Mouse (Mus musculus) neural tube, embryonic 15.5 days (tissue): ENCODE measurements at regions not wholly inside any gene's neighbourhood (a gene's known extent, or its start where the extent isn't known, plus 50 kb on each side); places are given as distances from the start of the nearest gene placed in this dataset.

Experiments used
- ATAC-seq: fragments of 200-750 bp; cut with Nextera tagmentation; 2 replicates; pipeline ENCODE4 v1.8.0; 2017; ENCODE audit warnings: mild to moderate bottlenecking, moderate TSS enrichment, moderate library complexity; ENCODE audit not compliant: low FRiP score
- H3K27ac ChIP-seq: fragments of 300-500 bp; sonication (generic); replicated peaks from 2 replicates; pipeline ENCODE4 v1.5.1; 2015; ENCODE audit warnings: mild to moderate bottlenecking, inconsistent platforms
- H3K27me3 ChIP-seq: fragments of 300-500 bp; sonication (generic); replicated peaks from 2 replicates; pipeline ENCODE4 v1.6.1; 2015; ENCODE audit warnings: inconsistent platforms
- H3K36me3 ChIP-seq: fragments of 300-500 bp; sonication (generic); 2 replicates; pipeline ENCODE4 v1.6.1; 2015; ENCODE audit warnings: inconsistent platforms
- H3K4me1 ChIP-seq: fragments of 300-500 bp; sonication (generic); 2 replicates; pipeline ENCODE4 v1.6.1; 2015; ENCODE audit warnings: inconsistent platforms
- H3K4me2 ChIP-seq: fragments of 300-500 bp; sonication (generic); 2 replicates; pipeline ENCODE4 v1.6.1; 2015; ENCODE audit warnings: inconsistent platforms, mild to moderate bottlenecking, moderate library complexity
- H3K4me3 ChIP-seq: fragments of 300-500 bp; sonication (generic); replicated peaks from 2 replicates; pipeline ENCODE4 v1.5.1; 2015; ENCODE audit warnings: mild to moderate bottlenecking, inconsistent platforms
- H3K9ac ChIP-seq: fragments of 300-500 bp; sonication (generic); replicated peaks from 2 replicates; pipeline ENCODE4 v1.6.1; 2015; ENCODE audit warnings: mild to moderate bottlenecking, inconsistent platforms
- H3K9me3 ChIP-seq: fragments of 300-500 bp; sonication (generic); replicated peaks from 2 replicates; pipeline ENCODE4 v1.6.1; 2016; ENCODE audit warnings: inconsistent platforms
- WGBS: fragments of 180-500 bp; shearing (Covaris S2); methylation state at CpG from one replicate; pipeline ENCODE4 v1.1.7; 2015; ENCODE audit warnings: mixed read lengths; 5-methylcytosine and 5-hydroxymethylcytosine counted together

DNA sequence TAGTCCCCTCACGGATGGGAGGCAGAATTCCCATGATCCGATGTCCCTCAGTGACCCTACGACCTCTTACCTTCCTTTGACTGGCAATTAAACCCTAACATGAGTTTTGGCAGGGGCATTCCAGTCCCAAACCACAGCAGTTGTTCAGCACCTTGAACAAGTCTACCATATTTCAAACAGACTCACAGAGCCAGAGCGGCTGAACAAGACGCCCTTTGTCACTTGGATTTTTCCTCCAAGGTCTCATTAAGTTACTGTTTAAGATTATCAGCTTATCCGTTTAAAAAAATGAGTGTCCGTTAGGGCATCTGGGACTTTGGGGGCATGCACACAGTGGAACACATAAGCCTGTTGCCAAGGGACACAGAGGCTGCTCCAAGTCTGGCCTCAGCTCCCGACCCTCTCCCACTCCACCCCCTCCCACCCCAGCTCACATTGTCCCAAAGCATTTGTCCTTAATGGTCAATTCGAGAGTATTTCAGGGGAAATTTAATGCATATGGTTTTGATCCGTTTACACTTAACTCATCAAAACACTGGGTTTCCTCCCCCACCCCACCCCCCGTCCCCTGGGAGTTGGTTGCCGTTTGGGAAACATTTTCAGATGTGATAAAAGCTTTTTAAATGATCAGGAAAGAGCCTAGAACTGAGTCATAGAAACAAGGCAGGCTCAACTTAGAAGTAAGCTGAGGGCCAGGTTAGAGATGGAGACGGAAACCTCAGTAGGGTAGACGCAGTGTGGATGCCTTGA lies 87.4 kb upstream of the Habp2 start:
- H3K27ac ChIP-seq: no peak overlapping the region
- no peak overlapping the region for H3K4me3 ChIP-seq

DNA sequence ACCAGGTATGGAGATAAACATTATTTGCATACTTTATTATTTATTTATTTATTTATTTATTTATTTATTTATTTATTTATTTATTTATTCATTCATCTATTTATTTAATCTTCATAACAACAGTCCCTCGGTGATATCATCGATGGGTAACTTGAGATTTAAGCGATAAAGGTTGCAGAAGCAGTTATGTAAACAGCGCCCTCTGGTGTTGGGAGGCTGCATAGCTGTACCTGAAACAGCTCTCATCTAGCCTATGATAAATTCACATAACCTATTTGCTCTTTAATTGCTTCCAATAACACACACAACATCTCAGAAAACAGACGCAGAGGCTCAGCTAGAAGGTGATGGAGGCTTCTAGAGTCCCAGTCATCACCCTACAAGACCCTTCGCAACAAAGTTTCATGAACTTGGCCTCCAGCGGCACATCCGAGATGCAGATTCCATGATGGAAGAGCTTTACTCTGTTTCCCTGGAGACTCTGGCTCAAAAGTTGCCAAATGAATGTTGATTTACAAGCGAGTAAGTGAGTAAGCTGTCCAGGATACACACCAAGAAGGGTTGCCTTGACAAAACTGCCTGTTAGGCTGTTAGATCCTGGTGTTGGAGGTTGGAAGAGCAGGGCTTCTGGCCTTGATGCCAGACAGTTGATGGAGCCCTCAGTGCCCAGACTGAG lies 85.8 kb upstream of the Habp2 start:
- H3K4me3 ChIP-seq: no peak overlapping the region
- H3K27ac ChIP-seq: no peak overlapping the region
- H3K4me1 ChIP-seq: no peaks in the 10 kb centered on the region
- ATAC-seq: no peak
- no peaks in the 10 kb centered on the region for H3K9me3 ChIP-seq
- no peak overlapping the region for H3K4me2 ChIP-seq
- 87% methylated on average over 9 of the region's 9 CpGs for WGBS
- H3K36me3 ChIP-seq: no peaks in the 10 kb centered on the region
- H3K27me3 ChIP-seq: no peaks in the 10 kb centered on the region
- H3K9ac ChIP-seq: no peak overlapping the region

More for the DNA sequence above, 87.4 kb upstream of the Habp2 start:
- no peaks in the 10 kb centered on the region for H3K4me1 ChIP-seq
- no peak overlapping the region for H3K4me2 ChIP-seq
- no peak overlapping the region for H3K9ac ChIP-seq
- 61% methylated on average over 14 of the region's 14 CpGs for WGBS
- H3K36me3 ChIP-seq: no peaks in the 10 kb centered on the region
- no peaks in the 10 kb centered on the region for H3K9me3 ChIP-seq
- no peaks in the 10 kb centered on the region for H3K27me3 ChIP-seq
- no peak for ATAC-seq

DNA sequence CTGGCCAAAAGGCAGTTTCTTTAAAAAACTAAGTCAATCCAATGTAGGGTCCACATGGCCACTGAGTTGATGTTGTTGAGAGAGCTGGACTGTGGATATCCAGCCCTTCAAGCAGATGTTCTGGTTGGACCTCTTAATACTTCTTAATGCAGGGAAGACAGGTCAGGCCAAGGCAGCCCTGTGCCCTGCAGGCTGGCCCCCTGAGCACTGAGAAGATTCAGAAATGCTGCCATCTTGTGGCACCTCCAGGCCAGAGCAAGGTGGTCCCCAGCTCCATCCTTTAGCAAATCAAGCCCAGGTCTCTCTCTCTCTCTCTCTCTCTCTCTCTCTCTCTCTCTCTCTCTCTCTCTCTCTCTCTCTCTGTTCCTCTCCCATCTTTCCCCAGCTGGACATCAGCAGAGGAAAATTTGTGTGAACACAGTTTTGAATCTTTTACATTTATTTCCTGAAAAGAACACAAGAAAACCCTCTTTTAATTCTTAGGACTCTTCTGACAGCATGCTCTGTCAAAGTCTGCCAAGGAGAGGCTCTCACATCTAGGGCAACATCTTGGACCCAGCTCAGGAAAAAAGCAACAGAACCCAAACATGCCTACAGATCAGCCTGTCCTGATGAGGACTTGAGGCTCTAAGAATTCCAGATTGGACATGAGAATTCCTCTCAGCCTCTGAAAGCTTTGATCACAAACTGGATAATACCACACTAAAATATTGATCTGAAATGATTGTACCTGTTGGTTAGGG lies 85.0 kb upstream of the Habp2 start:
- no peaks in the 10 kb centered on the region for H3K9me3 ChIP-seq
- no peaks in the 10 kb centered on the region for H3K27me3 ChIP-seq
- no peak overlapping the region for H3K9ac ChIP-seq
- no peak for ATAC-seq
- H3K4me3 ChIP-seq: no peak overlapping the region
- H3K36me3 ChIP-seq: no peaks in the 10 kb centered on the region
- no peaks in the 10 kb centered on the region for H3K4me1 ChIP-seq
- no peak overlapping the region for H3K4me2 ChIP-seq
- no peak overlapping the region for H3K27ac ChIP-seq

DNA sequence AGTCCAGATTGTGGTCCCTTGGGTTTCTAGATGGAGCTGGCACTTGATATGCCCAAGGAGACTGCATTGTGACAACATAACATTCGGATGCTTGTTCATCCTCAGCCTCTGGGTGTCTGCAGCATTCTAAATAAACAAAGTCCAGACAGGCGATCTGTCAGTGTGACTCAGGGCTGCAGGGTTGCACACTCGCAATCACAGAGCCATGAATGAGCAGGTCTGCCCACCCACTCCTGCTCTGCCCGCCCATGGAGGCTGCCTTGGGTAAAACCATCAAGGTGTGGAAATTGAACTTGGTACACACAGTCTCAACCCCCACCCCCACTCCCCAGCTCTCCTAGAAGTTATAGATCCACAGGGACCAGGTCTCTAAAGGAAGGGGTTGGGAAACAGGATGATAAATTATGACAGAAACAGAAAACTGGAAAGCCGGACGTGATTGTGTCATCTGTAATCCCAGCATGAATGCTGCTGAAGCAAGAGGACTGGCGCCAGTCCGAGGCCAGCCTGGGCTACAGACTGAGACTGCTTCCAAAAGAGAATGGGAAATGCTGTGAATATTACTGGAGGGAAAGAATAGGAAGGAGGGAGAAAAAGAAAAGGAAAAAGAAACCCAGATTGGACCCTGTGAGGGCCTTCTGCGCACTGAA lies 84.3 kb upstream of the Habp2 start:
- H3K9me3 ChIP-seq: no peaks in the 10 kb centered on the region
- no peaks in the 10 kb centered on the region for H3K36me3 ChIP-seq
- no peaks in the 10 kb centered on the region for H3K27me3 ChIP-seq
- H3K4me1 ChIP-seq: no peaks in the 10 kb centered on the region
- H3K4me2 ChIP-seq: no peak overlapping the region
- H3K4me3 ChIP-seq: no peak overlapping the region
- no peak overlapping the region for H3K27ac ChIP-seq
- no peak overlapping the region for H3K9ac ChIP-seq
- ATAC-seq: no peak
- WGBS: 69% methylated on average over 9 of the region's 9 CpGs

DNA sequence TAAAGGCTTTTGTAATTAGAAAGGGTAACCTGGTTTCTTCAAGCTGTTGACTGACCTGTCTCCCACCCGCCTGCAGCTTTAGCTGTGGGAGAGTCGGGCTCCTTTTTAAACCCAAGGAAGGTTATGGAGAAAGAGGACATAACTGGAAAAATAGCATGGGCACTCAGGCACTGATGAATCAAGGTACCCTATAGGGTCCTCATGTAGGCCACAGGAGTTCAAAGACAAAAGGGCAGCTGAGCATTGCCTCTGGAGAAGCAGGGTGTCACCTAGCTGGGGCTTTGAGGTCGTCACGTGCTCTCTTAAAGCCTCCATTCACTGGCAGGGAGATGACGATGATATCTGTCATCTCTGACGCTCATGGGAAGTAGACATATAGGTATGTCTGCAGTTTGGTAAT lies 68.4 kb upstream of the Habp2 start:
- WGBS: 83% methylated on average over 6 of the region's 6 CpGs
- no peak overlapping the region for H3K27ac ChIP-seq

DNA sequence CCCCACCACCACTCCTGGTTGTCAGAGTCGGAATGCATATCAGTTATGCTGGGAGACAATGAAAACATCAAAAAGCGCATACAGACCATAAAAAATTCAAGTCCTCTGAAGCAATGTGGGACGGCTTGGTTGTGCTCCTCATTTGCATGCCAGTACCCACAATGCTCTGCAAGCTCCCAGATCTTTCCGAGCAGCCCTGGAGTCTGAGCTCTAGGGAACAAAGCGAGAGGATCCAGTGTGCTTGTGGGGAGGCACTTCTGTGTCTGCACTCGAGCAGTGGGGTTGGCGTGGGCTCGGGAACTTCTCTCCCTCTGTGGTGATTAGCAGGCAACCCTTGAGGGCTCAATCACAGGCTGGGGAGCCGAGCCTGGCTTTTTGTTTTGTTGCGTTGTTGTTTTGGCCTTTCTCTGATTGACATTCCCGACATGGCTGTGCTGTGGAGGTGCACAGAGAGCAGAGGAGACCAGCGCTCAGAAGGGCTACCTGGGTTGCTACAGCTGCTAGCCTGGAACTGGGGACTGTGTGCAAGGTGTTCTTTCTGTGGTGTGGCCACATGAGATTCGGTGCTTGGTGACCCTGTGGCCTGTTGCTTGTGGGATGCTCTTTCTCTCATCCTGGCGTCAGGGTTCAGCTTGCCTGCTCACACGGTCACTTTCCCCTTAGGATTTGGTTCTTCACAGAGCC lies 66.1 kb upstream of the Habp2 start:
- Histone ChIP-seq H3K4me3 (no peak overlapping the region), H3K9ac (no peak overlapping the region), H3K36me3 (no peaks in the 10 kb centered on the region), H3K27ac (no peak overlapping the region), H3K4me1 (peaks cover 9% of the 10 kb centered on the region), H3K4me2 (no peak overlapping the region), H3K27me3 (no peaks in the 10 kb centered on the region), H3K9me3 (no peaks in the 10 kb centered on the region)
- ATAC-seq: no peak
- 63% methylated on average over 15 of the region's 15 CpGs for WGBS

More for the DNA sequence above, 68.4 kb upstream of the Habp2 start:
- H3K4me2 ChIP-seq: no peak overlapping the region
- no peak for ATAC-seq
- H3K4me1 ChIP-seq: peaks cover 6% of the 10 kb centered on the region; the same call in 1 of the 2 replicates
- H3K36me3 ChIP-seq: no peaks in the 10 kb centered on the region
- H3K27me3 ChIP-seq: no peaks in the 10 kb centered on the region
- H3K4me3 ChIP-seq: no peak overlapping the region
- no peaks in the 10 kb centered on the region for H3K9me3 ChIP-seq
- H3K9ac ChIP-seq: no peak overlapping the region

DNA sequence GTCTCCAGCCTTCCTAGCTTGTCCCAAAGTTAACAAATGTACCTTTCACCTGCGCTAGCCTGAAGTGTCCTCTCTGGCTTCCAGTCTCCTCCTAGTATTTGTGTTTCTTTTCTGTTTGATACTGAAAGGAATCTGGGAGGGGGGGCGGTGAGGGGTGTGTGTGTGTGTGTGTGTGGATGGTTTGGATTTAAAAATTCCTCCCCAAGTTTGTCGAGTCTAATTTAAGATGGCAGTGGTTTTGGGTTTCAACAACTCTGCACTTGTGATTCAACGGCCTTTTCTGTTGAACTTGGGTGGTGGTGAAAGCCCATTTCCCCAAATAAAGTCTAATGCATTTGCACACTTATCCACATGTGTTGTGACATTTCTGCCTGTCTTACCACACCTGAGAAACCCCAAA lies 64.4 kb upstream of the Habp2 start:
- WGBS: 92% methylated on average over 4 of the region's 4 CpGs
- Histone ChIP-seq H3K4me2 (no peak overlapping the region), H3K36me3 (no peaks in the 10 kb centered on the region), H3K9ac (no peak overlapping the region), H3K4me3 (no peak overlapping the region), H3K27ac (no peak overlapping the region), H3K9me3 (no peaks in the 10 kb centered on the region), H3K27me3 (no peaks in the 10 kb centered on the region), H3K4me1 (peaks cover 9% of the 10 kb centered on the region)
- no peak for ATAC-seq

DNA sequence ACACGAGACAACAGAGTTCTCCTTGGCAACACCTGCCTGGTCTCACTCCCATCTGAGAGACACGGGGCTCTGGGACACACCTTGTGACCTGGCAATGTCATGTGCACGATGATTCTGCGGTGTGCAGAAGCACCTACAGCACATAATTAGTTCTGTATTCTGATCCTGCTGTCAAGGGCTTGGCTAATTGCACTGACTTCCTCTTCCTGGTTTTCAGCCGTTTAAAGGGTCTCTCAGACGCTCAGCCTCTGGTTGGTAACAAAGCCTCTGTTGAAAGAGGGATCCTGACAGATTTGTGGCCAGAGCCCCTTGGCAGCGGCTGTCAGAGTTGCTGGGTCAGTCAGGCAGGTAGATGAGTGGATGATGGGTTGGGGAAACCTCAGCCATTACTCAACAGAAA lies 61.9 kb upstream of the Habp2 start:
- no peaks in the 10 kb centered on the region for H3K9me3 ChIP-seq
- no peaks in the 10 kb centered on the region for H3K27me3 ChIP-seq
- H3K4me1 ChIP-seq: peaks cover 9% of the 10 kb centered on the region
- H3K4me2 ChIP-seq: no peak overlapping the region
- WGBS: 36% methylated on average over 7 of the region's 7 CpGs
- H3K9ac ChIP-seq: no peak overlapping the region
- ATAC-seq: no peak
- no peak overlapping the region for H3K4me3 ChIP-seq
- no peak overlapping the region for H3K27ac ChIP-seq
- H3K36me3 ChIP-seq: no peaks in the 10 kb centered on the region

DNA sequence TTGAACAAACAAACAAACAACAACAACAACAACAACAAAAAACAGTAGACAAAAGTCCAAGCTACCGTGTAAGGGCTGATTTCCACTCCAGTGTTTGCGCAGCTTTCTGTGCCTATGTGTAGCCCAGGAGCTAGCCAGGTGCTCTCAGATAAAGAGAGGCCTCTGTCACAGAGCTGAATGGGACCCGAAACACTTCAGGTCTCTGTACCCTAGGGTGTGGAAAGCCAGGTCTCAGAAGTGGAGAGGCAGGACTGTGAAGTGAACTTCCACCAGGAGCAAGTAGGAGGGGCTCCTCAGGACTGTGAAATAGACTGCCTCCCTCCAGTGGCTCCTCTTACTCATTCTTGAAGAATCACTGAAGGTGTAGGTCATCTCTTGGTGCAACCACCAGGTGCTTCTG lies 61.4 kb upstream of the Habp2 start:
- no peak overlapping the region for H3K27ac ChIP-seq
- H3K9me3 ChIP-seq: no peaks in the 10 kb centered on the region
- no peak overlapping the region for H3K4me3 ChIP-seq
- WGBS: 89% methylated on average over 3 of the region's 3 CpGs
- H3K4me1 ChIP-seq: peaks cover 9% of the 10 kb centered on the region
- no peaks in the 10 kb centered on the region for H3K36me3 ChIP-seq
- no peak overlapping the region for H3K9ac ChIP-seq
- H3K27me3 ChIP-seq: no peaks in the 10 kb centered on the region
- no peak overlapping the region for H3K4me2 ChIP-seq
- no peak for ATAC-seq

DNA sequence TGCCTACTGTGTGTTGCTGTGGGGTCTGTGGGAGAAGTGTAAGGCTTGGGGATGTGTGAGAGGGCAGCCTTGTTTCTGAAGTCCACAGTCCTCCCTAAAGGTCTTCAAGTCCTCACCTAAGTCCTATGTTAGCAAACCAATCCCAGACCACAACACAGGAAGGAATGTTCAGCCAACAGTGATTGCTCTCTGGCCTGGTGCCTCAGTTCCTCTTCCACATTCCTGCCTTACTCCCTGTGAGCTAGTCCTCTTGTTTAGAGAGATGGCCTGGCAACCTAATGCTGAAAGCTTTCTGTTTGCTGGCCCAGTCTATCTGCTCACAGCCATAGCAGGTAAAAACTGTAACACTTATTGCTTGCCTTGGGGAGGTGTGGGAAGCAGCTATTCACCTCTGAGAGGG lies 58.4 kb upstream of the Habp2 start:
- Histone ChIP-seq H3K4me2 (no peak overlapping the region), H3K27ac (no peak overlapping the region), H3K9ac (no peak overlapping the region), H3K9me3 (no peaks in the 10 kb centered on the region), H3K36me3 (no peaks in the 10 kb centered on the region), H3K27me3 (no peaks in the 10 kb centered on the region), H3K4me3 (no peak overlapping the region), H3K4me1 (peaks cover 8% of the 10 kb centered on the region)
- ATAC-seq: no peak

DNA sequence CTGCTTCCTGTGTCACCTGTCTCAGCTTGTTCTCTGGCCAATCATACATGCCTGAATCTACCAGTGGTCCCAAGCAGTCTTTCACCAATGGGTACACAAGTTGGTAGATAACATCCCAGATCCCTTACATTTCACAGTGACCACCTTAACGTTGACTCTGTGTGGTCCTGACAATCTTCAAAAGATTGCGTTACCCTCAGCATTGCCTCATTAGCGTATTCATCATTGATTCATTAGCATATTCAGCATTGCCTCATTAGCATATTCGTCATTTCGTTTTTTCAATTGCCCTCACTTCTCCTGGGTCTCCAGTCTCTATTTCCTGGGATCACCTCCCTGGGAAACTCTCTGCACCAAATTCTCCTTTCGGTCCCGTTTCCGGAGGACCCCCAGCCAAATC lies 55.5 kb upstream of the Habp2 start:
- Histone ChIP-seq H3K4me2 (no peak overlapping the region), H3K27ac (no peak overlapping the region), H3K4me1 (0 out of 2 replicates have a peak, but pooled peaks cover 4% of the 10 kb centered on the region), H3K4me3 (no peak overlapping the region), H3K36me3 (no peaks in the 10 kb centered on the region), H3K9me3 (no peaks in the 10 kb centered on the region), H3K9ac (no peak overlapping the region), H3K27me3 (no peaks in the 10 kb centered on the region)
- WGBS: 59% methylated on average over 8 of the region's 8 CpGs
- no peak for ATAC-seq
